Mouse (Mus musculus): ENCODE measurements around the gene Ccl19.
"Not testable (repeated sequence)": the region's sequence is repeated elsewhere in the genome, so short reads cannot be mapped to it uniquely, and the experiment has no call there.

Gene Ccl19

GRCm38 (mm10) chr4:42756477-42756876 is at the start of gene Ccl19:
Ccl19 (minus strand) TSS chr4:42756577.
- not testable (repeated sequence) for DNase-seq

- not testable (repeated sequence) for DNase-seq
Observed at GRCm38 (mm10) chr4:42773893-42774292, 17.5 kb upstream of the Ccl19 start, which contains the start of gene Ccl21a. Ccl21a (minus strand) TSS chr4:42773993.

GRCm38 (mm10) chr4:42735245-42735644 is 21.1 kb downstream of the Ccl19 start, which contains the start of gene 4930578G10Rik:
4930578G10Rik (plus strand) TSS chr4:42735545.
- not testable (repeated sequence) for DNase-seq

Data from cerebellum, adult 11 months (tissue).